Mouse (Mus musculus): Measurements from ENCODE around the gene Aebp2.
"Not testable (repeated sequence)": the region's sequence is repeated elsewhere in the genome, so short reads cannot be mapped to it uniquely, and the experiment has no call there.

The Aebp2 gene

DNA sequence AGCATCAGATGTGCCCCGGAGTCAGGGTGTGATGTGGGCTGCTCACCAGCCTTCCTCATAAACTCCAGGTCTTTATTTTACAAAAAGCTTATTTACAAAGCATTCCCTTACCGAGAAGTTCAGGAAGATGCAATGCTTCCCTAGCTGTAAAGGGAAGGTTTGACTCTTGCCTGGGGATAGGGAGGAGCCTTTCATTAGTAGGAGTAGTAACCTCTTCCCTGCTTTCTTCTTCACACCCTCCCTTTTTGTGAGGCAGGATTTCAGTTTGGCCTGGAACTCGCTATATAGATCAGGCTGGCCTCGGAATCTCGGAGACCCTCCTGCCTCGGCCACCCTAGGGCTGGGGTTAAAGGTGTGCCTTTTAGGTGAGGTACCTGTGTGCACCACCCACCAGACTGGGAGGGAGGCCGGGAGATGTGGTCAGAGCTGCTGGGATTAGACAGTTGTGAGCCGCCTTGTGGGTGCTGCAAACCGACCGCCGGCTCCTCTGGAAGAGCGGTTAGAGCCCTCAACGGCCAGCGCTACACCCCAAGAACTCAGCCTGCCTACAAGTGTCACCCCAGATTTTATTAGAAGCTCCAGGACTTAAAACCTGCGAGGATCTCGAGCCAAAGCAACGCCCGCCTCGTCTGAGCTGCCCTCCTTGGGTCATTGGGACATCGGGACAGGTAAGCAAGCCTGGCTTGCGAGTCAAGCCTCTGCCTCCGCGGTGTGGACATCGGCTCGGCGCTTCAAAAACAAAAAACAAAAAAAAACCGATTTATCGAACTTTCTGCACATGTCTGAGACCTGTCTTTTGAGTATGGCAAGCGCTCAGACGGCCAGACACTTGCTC is at the start of gene Aebp2:
Aebp2 (plus strand) TSS at position 273 of the 835 bp plus-strand sequence.
- no peak for DNase-seq (ENCODE audit: extremely low read depth, low read depth)

DNA sequence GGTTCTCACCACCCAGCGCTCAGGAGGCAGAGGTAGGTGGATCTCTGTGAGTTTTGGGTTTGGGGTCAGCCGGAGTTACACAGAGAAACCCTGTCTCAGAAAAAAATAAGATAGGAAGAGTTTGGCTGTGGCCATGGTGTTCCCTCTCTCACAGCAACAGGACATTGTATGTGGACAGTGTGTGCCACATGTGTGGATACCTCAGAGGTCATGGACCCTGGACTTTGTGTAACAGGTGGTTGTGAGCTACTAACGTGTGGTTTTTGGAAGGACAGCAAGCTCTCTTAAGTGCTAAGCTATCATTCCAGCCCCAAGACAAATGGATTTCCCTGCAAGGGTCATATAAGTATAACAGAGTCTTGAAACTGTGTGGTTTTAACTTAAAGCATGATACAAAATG is 47.5 kb upstream of the Aebp2 start:
- no peak for DNase-seq (ENCODE audit: extremely low read depth, low read depth)

DNA sequence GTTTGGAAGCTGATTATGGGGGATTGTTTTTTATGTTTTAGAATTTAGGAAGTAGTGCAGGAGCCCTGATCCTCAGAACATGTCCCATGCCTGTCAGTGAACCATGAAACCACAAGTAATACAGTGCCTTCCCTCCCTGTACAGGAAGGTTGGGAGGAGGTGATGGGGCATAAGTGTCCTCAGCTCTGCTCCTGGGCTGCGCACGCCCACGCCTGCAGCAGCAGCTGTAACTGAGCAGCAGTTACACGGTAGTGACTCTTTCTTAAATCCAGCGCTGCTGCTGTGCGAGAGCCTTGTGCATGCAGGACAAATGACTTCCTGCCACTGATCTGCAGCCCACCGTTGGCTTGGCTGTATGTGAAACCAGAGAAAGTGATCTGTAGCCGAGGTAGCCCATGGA is 46.3 kb upstream of the Aebp2 start:
- no peak for DNase-seq (ENCODE audit: extremely low read depth, low read depth)

DNA sequence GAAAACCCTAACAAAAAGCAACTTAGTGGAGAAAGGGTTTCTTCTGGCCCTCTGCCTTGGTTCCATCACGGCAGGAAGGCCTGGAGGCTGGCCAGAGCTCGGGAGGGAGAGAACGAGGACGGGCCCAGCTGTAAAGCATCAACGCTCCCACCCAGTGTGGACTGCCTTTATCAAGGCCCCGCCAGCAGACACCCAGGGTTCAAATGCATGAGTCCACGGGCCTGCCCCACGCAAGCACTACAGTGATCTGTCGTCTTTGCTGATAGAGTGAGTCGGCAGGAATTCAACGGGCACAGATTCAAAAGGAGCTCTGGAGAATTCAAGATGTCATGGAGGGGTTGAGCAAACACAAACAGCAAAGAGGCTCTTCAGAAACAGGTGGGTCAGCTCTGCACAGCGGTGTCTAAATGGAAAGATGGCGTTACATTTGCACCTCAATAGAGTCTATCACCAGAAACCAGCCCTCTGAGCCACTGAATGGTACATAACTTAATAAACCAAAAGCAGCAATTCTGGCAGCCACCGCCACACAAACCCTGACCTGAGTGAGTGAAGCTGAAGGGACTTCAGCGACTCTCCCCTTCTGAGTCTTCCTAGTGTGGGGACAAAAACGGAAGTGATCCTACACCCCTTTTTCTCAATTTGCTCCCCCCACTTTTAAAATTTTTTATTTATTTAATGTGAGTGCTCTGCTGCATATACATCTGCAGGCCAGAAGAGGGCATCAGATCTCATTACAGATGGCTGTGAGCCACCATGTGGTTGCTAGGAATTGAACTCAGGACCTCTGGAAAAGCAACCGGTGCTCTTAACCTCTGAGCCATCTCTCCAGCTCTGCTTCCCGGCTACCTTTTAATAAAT is 45.3 kb upstream of the Aebp2 start:
- no peak for DNase-seq (ENCODE audit: extremely low read depth, low read depth)

DNA sequence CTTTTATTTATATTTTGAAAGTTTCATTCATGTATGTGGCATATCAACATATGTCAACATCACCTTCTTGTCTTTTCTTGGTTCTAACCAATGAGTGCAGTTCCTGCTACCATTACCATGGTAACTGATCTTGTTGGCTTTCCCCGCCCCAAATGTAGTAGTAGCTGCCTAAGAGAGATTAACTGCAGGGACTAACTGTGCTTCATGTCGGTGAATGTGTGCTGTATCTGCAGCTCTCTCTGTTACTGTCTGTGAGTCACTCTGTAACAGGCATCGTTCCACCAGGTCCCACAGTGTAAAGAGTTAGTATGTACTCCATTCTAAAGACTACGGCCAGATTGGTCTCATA is 44.7 kb upstream of the Aebp2 start:
- no peak for DNase-seq (ENCODE audit: extremely low read depth, low read depth)

DNA sequence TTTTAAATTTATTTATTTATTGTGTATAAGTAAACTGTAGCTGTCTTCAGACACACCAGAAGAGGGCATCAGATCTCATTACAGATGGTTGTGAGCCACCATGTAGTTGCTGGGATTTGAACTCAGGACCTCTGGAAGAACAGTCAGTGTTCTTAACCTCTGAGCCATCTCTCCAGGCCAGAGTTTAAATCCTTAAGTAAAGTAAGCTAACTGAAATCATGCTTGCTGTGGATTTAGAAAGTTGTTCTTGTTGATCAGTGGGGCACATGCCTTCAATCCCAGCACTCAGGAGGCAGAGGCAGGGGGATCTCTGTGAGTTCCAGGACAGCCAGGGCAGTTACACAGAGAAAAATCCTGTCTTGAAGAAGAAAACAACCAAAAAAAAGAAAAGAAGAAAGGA is 43.5 kb upstream of the Aebp2 start:
- DNase-seq (ENCODE audit: extremely low read depth, low read depth): not testable (repeated sequence)

- peak; percentile 13 for DNase-seq (ENCODE audit: extremely low read depth, low read depth)
Observed at GRCm38 (mm10) chr6:140580170-140580569, 42.3 kb upstream of the Aebp2 start.

- no peak for DNase-seq (ENCODE audit: extremely low read depth, low read depth)
Observed at GRCm38 (mm10) chr6:140586714-140587259, 35.7 kb upstream of the Aebp2 start.

DNA sequence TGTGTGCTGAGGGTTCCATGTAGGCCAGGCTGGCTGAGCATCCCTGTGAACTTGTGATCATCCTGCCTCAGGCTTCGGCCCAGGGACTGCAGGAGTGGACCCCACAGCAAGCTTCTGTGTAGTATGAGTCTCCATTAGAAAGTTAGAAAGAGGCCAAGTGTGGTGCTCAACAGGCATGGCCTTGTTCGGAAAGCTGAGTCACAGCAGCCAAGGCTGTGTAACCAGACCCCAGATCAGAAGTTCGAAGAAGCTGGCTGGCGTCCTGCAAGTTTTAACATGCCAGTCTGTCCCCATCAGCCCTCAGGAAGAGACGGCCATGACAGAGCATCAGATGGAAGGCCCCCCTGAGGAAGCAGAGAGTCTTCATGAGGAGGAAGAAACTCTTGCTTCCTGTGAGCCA is 31.1 kb upstream of the Aebp2 start:
- no peak for DNase-seq (ENCODE audit: extremely low read depth, low read depth)

DNA sequence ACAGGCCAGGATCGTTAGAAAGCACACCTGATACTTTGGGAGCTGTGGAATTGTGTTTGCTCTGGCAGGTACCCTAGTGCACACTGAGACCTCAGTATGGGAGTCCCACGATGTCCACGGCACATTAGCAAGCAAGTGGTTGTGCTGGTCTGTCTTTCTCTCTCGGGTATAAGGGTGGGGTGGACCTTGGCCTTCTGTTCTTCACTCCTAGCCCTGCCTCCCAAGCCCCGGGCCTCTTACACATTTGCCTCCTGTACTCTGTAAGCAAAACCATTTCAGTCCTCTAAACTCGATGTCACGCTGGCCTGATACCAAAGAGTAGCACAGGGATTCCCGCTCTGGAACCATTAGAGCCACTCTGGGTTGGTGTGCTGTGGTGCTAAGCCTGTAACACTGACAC is 29.8 kb upstream of the Aebp2 start:
- DNase-seq (ENCODE audit: extremely low read depth, low read depth): no peak

- no peak for DNase-seq (ENCODE audit: extremely low read depth, low read depth)
Observed at GRCm38 (mm10) chr6:140593420-140594170, 28.9 kb upstream of the Aebp2 start.

- DNase-seq (ENCODE audit: extremely low read depth, low read depth): not testable (repeated sequence)
Observed at GRCm38 (mm10) chr6:140595551-140595950, 26.9 kb upstream of the Aebp2 start.

GRCm38 (mm10) chr6:140597381-140598329 is 24.8 kb upstream of the Aebp2 start:
- DNase-seq (ENCODE audit: extremely low read depth, low read depth): no peak

GRCm38 (mm10) chr6:140598516-140598915 is 23.9 kb upstream of the Aebp2 start:
- no peak for DNase-seq (ENCODE audit: extremely low read depth, low read depth)

GRCm38 (mm10) chr6:140599337-140599736 is 23.1 kb upstream of the Aebp2 start:
- no peak for DNase-seq (ENCODE audit: extremely low read depth, low read depth)

DNA sequence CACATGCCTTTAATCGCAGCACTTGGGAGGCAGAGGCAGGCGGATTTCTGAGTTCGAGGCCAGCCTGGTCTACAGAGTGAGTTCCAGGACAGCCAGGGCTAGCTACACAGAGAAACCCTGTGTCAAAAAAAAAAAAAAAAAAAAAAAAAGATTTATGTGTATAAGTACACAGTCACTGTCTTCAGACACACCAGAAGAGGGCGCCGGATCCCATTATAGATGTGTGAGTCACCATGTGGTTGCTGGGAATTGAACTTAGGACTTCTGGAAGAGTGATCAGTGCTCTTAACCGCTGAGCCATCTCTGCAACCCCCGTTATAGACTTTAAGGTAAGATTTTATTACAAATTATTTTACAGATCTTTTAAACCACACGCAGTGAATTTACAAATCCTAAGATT is 21.8 kb upstream of the Aebp2 start:
- not testable (repeated sequence) for DNase-seq (ENCODE audit: extremely low read depth, low read depth)

DNA sequence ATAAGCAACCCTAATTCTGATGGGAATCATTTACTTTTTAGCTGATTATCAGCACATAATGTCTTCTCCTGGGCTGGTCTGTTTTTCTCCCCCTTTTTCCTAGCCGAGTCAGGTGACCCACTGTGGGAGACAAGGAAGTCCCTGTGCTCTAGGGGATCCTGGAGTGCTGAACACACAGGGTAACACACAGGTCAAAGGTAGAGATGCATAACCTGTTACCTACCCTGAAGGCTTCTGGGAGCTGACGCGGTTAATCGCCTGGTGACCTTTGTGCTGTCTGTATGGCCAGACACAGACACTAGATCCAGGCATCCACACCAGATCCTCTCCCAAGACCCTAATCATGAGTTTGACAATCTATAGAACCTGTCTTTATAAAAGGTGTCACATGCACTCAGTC is 21.3 kb upstream of the Aebp2 start:
- no peak for DNase-seq (ENCODE audit: extremely low read depth, low read depth)

DNA sequence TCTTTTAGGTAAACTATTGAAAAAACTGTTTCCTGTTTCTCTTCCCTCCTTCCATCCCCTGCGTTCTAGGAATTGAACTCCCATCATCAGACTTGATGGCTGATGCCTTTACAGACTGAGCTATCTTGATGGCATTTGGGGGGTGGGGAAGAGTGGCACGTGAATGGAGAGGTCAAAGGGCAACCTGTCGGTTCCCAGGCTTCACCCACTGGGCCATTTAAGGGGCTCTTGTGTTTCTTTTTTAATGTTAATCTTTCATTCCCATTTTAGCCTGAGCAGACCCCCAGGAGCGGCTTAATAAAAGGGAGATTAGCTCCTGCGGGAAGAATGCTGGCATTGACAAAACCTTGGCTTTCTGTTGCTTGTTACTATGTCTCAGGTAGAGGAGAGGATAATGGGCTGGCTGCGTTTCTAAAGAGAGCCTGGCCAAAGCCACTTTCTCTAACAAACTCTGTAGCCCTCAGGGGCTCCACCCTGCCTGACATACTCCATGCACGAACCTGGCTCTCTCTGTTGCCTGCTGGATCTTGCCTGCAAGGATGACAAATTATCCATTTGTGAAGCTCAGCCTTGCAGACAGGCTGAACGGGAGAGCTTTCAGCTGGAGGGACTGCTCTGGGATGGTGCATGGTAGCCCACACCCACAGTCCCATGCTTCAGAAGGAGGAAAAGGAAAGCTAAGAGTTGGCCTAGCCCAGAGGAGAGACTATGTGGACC is 19.1 kb upstream of the Aebp2 start:
- DNase-seq (ENCODE audit: extremely low read depth, low read depth): no peak

- not testable (repeated sequence) for DNase-seq (ENCODE audit: extremely low read depth, low read depth)
Observed at GRCm38 (mm10) chr6:140605173-140605572, 17.3 kb upstream of the Aebp2 start.

GRCm38 (mm10) chr6:140605732-140606131 is 16.7 kb upstream of the Aebp2 start:
- DNase-seq (ENCODE audit: extremely low read depth, low read depth): no peak

Data from MEL-GATA-1-ER (cell line).